Mouse (Mus musculus) adrenal gland, adult (tissue): ENCODE data around the gene Zfp398.
A peak's percentile ranks its signal among the peaks of the same experiment; 100 is the strongest.

ENCODE experiments used
- DNase-seq, 2 experiments: peaks; one replicate each; pipeline ENCODE4 v3.0.0; 2022 to 2023; ENCODE audit warnings: low spot score in 1 of 2; ENCODE audit not compliant: inconsistent age in 2 of 2

The Zfp398 gene

DNA sequence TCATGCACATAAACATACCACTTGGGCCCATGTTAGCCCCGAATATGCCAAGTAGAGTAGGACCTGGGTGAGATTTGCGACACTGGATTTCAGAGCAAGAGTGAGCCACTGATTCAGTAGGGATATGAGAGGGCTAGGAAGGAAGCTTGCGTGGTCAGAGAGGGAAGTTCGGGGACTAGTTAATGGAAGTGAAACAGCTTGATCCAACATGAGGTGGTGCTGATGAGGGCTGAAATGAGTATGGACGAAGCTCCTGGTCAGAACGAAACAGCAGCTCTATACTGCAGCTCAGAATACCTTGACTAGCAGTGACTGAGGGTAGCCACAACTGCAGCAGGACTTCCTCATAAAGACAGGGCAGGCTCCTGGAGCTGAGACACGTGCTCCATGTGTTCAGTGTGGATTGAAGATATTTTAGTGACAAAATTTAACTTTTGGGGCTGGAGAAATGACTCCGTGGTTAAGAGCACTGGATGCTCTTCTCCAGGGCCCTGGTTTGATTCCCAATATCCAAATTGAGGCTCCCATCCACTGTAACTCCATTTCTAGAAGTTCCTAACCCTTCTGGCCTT, 53.4 kb downstream of the Zfp398 start:
- no peak for DNase-seq

DNA sequence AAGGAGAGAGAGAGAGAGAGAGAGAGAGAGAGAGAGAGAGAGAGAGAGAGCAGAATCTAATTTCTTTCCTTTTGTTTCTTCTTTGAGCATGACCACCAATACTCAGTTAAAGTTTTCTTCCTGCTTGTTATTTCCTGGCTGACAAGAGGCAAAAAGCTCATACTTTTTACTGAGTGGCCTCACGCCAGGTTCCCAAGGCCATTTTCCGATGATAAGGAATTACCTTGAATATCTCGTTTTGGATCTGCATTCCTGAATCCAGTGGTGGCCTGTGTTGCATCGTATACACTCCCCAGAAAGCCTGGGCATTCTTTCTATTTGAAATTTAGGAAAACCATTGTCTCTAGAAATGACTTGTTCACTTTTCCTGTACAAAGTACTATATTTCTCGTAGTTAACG, 64.0 kb downstream of the Zfp398 start:
- peak; percentile 48 to 80 for DNase-seq

DNA sequence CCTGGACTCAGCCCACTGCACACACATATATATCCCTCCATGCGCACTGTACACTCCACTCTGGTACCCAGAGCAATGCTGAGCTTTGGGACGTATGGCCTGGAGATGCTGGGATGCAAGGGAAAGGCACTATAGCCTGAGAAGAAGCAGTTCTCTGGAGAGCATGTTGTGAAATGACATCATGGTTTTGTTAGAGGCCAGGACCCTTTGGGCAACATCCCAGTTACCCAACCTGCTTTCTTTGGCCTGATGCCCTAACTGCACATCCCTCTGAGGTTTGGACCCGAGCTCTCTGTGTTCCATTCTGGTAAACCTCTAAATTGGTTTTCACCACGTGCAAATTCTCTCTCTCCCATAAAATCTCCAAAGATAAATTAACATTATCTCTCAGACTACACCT, 68.1 kb downstream of the Zfp398 start:
- DNase-seq, result peak in 1 of 2 experiments; percentile 60

DNA sequence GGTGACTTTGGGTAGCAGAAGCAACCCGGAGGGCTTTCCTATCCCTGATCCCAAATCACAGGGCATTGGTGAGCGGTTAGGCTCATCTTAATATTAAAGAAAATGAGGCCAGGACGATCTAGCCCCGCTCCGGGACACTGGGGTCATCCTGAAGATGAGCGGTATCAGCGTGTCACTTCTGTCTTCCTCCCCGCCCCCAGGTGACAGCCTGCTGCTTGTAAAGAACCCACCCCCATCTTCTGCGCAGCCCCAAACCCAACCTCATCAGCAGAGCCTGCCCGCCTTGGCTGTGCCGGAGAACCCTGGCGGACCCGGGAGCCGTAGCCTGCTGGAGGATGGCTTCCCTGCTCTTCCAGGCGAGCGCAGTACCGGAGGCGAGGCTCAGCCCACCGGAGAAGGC, 68.9 kb downstream of the Zfp398 start:
- no peak for DNase-seq

DNA sequence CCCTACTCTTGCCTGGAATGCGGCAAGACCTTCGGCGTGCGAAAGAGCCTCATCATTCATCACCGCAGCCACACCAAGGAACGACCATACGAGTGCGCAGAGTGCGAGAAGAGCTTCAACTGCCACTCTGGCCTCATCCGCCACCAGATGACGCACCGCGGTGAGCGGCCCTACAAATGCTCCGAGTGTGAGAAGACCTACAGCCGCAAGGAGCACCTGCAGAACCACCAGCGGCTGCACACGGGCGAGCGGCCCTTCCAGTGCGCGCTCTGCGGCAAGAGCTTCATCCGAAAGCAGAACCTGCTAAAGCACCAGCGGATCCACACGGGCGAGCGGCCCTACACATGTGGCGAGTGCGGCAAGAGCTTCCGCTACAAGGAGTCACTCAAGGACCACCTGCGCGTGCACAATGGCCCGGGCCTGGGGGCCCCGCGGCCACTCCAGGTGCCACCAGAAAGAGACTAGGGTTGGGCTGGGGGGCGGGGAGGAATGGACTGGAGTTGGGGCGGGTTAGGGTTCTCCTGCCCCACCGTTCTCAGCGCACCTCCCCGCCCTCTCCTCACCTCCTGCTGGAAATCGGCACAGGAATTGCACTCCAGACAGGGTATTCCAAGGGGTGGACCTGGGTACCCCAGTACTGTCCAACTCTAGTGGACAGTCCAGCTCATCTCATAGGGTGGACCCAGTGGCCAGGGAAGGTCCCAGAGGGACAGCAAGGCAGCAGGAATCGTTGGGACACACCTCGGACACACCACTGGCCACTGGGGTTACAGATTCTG, 69.6 kb downstream of the Zfp398 start:
- no peak for DNase-seq

DNA sequence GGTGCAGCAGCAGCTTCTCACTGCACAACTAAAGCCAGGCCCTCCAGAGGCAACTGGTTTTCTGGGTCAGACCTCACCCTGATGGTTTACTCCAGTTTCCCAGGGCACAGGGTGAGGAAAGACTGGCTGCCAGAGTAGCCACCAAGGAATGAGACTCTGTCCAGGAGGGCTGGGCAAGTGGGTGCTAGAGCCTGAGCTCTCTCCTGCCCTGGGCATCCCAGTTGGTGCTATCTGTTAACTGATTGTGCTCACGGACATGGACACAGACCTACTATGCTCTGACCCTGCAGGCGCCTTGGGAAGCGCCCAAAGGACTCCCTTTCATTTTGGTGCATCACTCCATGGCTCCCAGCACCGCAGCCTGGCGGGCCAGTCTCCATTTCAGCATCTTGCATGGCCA, 70.9 kb downstream of the Zfp398 start:
- no peak for DNase-seq

DNA sequence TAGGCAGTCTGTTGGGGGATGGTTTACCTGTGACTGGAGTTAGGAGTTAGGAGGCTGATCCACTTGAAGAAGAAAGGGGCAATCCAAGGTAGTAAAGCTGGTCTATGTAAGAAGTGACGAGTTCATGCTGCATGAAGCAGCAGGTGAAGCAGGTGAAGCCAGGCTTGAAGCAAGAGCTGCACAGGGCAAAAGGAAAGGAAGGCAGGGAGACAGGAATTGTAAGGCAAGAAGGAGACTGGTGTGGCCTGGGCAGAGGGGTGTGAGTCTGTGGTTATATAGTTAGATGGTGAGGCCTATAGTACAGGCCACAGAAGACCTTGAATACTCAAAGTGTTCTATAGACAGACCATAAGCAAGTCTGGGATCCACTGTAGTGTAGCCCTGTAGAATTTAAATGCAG, 73.5 kb downstream of the Zfp398 start:
- DNase-seq, result no peak

DNA sequence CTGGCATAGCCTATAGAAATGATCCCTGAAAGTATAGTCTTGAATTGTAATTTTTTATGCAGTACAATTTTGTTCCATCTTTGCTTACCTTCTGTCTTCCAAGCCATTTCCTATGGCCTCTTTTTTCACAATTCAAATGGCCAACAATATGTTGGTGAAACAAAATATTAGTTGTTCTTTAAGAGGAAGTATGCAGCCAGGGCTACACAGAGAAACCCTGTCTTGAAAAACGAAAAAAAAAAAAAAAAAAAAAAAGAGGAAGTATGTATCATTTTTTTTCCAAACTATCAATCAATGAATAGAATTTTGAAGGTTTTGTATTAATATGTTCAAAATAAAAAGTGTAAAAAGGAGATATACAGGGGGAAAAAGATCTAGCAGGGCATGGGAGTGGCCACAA, 76.2 kb downstream of the Zfp398 start:
- DNase-seq, result no peak

DNA sequence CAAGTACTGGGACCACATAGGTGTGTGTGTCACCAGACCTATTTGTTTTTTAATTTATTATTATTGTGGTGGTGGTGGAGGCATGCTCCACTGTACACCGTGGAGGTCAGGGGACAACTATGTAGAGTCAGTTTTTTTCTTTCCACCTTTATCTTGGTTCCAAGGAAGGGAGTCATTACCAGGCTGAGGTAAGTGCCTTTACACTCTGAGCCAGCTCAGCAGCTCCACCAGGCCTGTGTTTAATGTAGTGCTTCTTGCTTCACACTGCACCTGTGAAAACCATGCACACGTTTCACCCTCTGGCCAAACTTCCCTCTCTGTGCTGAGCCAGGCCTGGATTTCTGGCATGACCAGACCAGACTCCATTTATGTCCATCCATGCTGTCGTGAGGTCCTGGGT, 77.5 kb downstream of the Zfp398 start:
- DNase-seq, result no peak

DNA sequence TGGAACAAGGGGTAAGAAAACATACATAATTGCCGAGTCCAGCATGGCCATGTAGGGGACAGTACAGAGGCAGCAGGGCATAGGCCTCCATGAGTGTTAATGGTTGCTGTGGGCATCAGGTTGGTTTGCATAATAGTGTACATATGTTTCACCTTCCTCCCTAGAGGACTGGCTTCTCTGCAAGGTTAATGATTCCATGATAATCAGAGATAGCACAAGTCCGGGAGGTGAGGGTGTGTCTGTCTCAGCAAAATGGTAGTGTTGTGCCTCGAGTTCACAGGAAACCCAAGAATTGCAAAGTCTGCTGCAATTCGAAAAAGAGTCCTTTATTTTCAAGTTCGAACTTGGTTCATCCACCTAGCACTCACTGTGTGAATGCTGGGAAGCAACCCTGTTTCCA, 81.6 kb downstream of the Zfp398 start:
- no peak for DNase-seq

DNA sequence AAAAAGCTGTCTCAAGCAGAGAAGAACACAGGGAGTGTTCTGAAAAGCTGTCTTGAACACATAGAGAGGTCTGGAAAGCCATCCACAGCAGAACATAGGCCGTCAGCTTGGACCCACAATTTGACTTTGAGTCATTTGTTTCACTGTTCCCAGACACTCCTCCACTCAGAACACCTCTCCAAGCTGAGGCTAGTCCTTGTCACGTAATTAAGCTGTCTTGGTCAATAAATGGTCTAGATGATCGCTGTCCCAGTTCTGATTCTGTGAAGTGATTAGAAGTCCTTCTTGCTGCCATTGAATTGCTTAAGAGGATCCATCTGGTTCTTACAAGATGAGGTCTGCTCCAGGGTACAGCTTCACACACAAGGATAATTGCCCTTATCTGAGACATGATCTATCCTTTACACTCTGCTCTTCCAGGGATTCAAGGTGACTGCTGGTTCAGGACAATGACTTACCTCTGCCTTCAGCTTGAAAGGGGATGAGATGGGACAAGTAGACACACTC, 83.4 kb downstream of the Zfp398 start:
- DNase-seq, result no peak

DNA sequence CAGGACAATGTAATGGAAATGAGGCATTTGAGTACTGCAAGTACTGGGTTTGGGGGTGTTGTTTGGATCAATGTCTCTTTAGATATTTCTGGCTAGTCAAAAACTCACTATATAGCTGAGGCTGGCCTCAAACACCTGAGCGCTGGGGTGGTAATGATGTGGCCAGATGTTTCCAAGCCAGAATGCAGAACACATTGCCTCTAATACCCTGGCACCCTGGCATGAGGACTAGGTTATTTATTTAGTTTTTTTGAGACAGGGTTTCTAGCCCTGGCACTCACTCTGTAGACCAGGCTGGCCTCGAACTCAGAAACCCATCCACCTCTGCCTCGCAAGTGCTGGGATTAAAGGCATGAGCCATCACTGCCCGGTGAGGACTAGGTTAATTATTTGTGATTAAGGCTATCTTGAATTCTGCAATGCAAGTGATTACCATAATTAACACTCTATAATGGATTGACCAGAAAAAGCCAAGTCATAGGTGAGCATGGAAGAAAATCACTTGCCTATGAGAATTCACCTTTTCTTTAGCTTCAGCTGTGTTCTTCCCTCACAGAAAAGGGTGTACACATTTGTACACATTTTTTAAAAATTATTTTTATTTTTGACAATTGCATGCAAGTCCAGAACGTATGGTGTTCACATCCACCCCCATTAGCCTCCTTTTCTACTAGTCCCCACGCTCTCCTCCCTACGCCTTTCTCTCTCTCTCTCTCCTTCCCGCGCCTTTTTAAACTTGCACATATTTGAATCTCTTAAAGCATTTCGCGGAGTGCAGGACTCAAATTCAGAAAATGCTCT, 84.4 kb downstream of the Zfp398 start:
- DNase-seq, result no peak

DNA sequence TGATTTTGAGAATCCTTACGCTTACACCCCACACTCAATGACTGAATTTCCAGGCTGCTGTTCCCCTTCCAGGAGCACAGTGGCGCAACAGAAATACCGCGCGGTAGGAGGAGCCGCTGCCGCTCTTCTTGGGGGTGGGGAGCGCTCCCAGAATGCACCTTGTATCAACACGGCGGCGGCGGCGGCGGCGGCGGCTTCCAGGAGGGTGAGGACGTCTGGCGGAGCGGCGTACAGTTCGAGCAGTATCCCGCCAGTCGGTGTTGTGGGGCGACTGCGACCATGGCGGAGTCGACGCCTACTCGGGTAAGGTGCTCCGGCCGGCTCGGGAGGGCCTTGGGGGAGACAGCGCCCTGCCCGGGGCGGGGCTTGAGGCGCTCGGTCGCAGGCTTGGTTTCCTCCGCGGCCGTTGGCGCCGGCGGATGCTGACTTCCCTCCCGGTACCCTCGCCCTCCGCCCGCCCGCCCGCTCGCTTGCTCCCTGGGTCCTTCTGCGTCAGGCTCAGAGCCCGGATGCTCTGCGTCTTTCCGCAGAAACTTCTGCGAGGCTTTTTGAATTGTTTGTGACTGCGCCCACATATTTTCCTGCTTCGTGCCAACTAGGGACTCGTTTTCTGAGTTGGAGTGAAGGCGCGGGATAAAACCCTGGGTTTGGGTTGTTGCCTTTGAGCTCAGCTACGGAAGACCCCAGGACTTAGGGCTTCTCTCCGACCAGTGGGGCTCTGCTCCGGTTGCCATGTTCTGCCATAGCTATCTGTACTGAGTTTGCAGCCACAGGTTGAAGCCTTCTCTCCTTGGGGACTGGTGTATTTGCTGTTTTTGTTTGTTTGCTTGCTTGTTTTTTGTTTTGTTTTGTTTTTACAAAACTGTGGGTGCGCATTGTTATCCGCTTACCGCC, 85.2 kb downstream of the Zfp398 start, which contains the start of gene Zfp212:
TSS of gene Zfp212 (plus strand) at position 30 of the 894 bp plus-strand sequence.
- peak; percentile 91 to 97 for DNase-seq
